In the genomic region with DNA sequence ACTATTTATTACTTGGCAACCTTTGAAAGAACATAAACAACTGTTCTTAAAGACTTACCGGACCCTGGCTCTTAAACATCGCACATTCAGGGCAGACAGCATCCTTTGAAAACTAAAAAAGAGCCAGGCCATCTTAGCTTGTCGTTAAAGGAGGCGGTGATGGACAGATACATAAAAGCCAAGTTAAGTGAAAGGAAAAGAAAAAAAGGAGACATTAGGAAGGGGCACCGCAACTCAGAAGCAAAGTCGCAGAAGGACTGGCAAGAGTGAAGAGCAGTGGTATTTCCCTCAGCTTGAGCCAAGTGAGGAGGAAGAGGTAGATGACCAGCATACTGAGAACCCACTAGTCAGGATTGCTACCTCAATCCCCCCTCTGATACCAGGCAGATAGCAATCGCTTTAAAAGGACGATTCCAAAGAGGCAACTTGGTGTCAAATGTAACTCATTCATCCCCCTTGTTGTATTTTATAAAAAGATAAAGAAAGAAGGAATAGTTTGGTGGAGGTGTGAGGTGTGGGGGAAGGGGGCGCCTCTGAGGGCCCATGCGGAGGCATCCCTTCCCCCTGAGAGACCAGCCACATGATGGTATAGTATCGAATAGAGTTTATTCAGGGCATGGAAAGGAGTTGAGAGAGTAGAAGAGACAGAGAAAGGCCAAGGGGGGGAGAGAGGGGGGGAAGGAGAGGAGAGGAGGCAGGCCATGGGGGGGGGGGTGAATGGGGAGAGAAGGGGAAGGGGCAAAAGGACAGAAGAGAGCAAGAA, we compare ENCODE assay signal across 18 mouse cellular contexts. TPM values are rescaled to one million over a fixed set of nuclear protein-coding genes. Genes with fewer than 3 reads are reported as not detected.
DNase-seq lines count a peak whose midpoint lies in the region; ATAC-seq and TF ChIP-seq lines count a peak whose summit lies in the region.
"Had no signal": no experiment of that assay in that cellular context is flagged by ENCODE, and none has a peak within 500 bp of the region (broad histone marks: within the 10 kb centered on the region; RNA-seq: fewer than 3 reads in every experiment).

No protein-coding gene starts in this region.

- no peak overlapping the region for H3K9ac ChIP-seq in forebrain, embryonic 14.5 days (ENCODE audit: low read length)
- H3K9ac ChIP-seq in hindbrain, embryonic 15.5 days: no peak overlapping the region
- H3K9ac ChIP-seq in midbrain, postnatal 0 days (replicated peaks; ENCODE audit: low read length, poor library complexity, severe bottlenecking): no peak overlapping the region
- H3K9ac ChIP-seq: heart, embryonic 13.5 days; limb, embryonic 15.5 days had no signal

- ATAC-seq in forebrain, embryonic 14.5 days: no peak; the same call in 1 of the 2 replicates
- ATAC-seq in hindbrain, embryonic 15.5 days (ENCODE audit: low FRiP score, low read depth): peak; percentile 75
- peak; percentile 55; the same call in 1 of the 2 replicates for ATAC-seq in midbrain, postnatal 0 days (ENCODE audit: low FRiP score)

- H3K27me3 ChIP-seq in embryonic facial prominence, embryonic 10.5 days (replicated peaks; ENCODE audit: low read depth, poor library complexity, severe bottlenecking): no peaks in the 10 kb centered on the region
- H3K27me3 ChIP-seq in forebrain, embryonic 14.5 days (replicated peaks; ENCODE audit: control insufficient read depth, insufficient read depth, low read length): no peaks in the 10 kb centered on the region
- H3K27me3 ChIP-seq in hindbrain, embryonic 15.5 days: no peaks in the 10 kb centered on the region
- H3K27me3 ChIP-seq in midbrain, postnatal 0 days (ENCODE audit: insufficient read depth, low read length): no peaks in the 10 kb centered on the region
- H3K27me3 ChIP-seq: heart, embryonic 13.5 days; limb, embryonic 15.5 days had no signal

- H3K9me3 ChIP-seq in embryonic facial prominence, embryonic 10.5 days: no peaks in the 10 kb centered on the region
- H3K9me3 ChIP-seq in forebrain, embryonic 14.5 days (replicated peaks; ENCODE audit: control insufficient read depth, low read length): no peaks in the 10 kb centered on the region
- no peaks in the 10 kb centered on the region for H3K9me3 ChIP-seq in hindbrain, embryonic 15.5 days
- H3K9me3 ChIP-seq in midbrain, postnatal 0 days (ENCODE audit: low read length): no peaks in the 10 kb centered on the region
- H3K9me3 ChIP-seq: heart, embryonic 13.5 days; limb, embryonic 15.5 days had no signal

- no peak for DNase-seq in embryonic facial prominence, embryonic 10.5 days (ENCODE audit: low spot score)
- DNase-seq in forebrain, embryonic 14.5 days (ENCODE audit: low spot score): no peak
- DNase-seq in midbrain, postnatal 0 days (ENCODE audit: low spot score): peak; percentile 63
- DNase-seq in left cerebral cortex, adult 2 months (ENCODE audit: extremely low spot score in 1 of 2, low spot score in 2 of 2): no peak
- no peak for DNase-seq in kidney, adult 8-10 months
- DNase-seq in adrenal gland, adult 8-10 months: no peak
- DNase-seq in left cerebral cortex, postnatal 14 days (ENCODE audit: low spot score in 2 of 2): no peak
- DNase-seq: adrenal gland, adult 2 months; gastrocnemius, postnatal 36 days; heart, postnatal 4 days; kidney, postnatal 4 days; lung, adult 18-20 months; lung, postnatal 4 days had no signal

- 66% methylated on average over 11 of the region's 11 CpGs for WGBS in embryonic facial prominence, embryonic 10.5 days
- WGBS in forebrain, embryonic 14.5 days: 26% methylated on average over 11 of the region's 11 CpGs
- WGBS in hindbrain, embryonic 15.5 days: 36% methylated on average over 11 of the region's 11 CpGs
- WGBS in midbrain, postnatal 0 days: 45% methylated on average over 11 of the region's 11 CpGs

- no peaks in the 10 kb centered on the region for H3K36me3 ChIP-seq in embryonic facial prominence, embryonic 10.5 days (replicated peaks)
- H3K36me3 ChIP-seq in forebrain, embryonic 14.5 days (ENCODE audit: control insufficient read depth, insufficient read depth, low read length): no peaks in the 10 kb centered on the region
- no peaks in the 10 kb centered on the region for H3K36me3 ChIP-seq in hindbrain, embryonic 15.5 days
- no peaks in the 10 kb centered on the region for H3K36me3 ChIP-seq in midbrain, postnatal 0 days (ENCODE audit: insufficient read depth, low read length)
- H3K36me3 ChIP-seq: G1E; heart, embryonic 13.5 days; limb, embryonic 15.5 days had no signal

- TF ChIP-seq CTCF in midbrain, postnatal 0 days (IDR thresholded peaks at IDR 0.05): no peak
- no peak for TF ChIP-seq CTCF in left cerebral cortex, adult 2 months (IDR thresholded peaks at IDR 0.05)

- H3K4me1 ChIP-seq in embryonic facial prominence, embryonic 10.5 days: peaks cover 37% of the 10 kb centered on the region
- H3K4me1 ChIP-seq in forebrain, embryonic 14.5 days (ENCODE audit: control insufficient read depth, insufficient read depth, low read length): peaks cover 15% of the 10 kb centered on the region
- 0 out of 2 replicates have a peak, but pooled peaks cover 15% of the 10 kb centered on the region for H3K4me1 ChIP-seq in hindbrain, embryonic 15.5 days (replicated peaks)
- no peaks in the 10 kb centered on the region for H3K4me1 ChIP-seq in midbrain, postnatal 0 days (ENCODE audit: insufficient read depth, low read length)
- H3K4me1 ChIP-seq: limb, embryonic 15.5 days had no signal

- intact Hi-C loops in left cerebral cortex, adult 2 months (cut with DNase I): loop anchor here (1.0 kb wide), 2 partner anchors 30 to 42 kb away; no protein-coding TSS in a partner anchor
- intact Hi-C loops in left cerebral cortex, postnatal 14 days (cut with DNase I): no loop called here

- no peak overlapping the region for H3K4me3 ChIP-seq in embryonic facial prominence, embryonic 10.5 days
- no peak overlapping the region for H3K4me3 ChIP-seq in forebrain, embryonic 14.5 days (ENCODE audit: low read depth, low read length)
- no peak overlapping the region for H3K4me3 ChIP-seq in hindbrain, embryonic 15.5 days
- no peak overlapping the region for H3K4me3 ChIP-seq in midbrain, postnatal 0 days (ENCODE audit: low read depth, low read length)
- no peak overlapping the region for H3K4me3 ChIP-seq in left cerebral cortex, adult 2 months
- H3K4me3 ChIP-seq: heart, embryonic 13.5 days; limb, embryonic 15.5 days had no signal

- H3K27ac ChIP-seq in embryonic facial prominence, embryonic 10.5 days (replicated peaks): peak overlapping the region; percentile 44; the same call in 1 of the 2 replicates
- peak overlapping the region; percentile 35 for H3K27ac ChIP-seq in forebrain, embryonic 14.5 days (ENCODE audit: low read depth, low read length)
- H3K27ac ChIP-seq in hindbrain, embryonic 15.5 days (replicated peaks): peak overlapping the region; percentile 60
- no peak overlapping the region for H3K27ac ChIP-seq in midbrain, postnatal 0 days (ENCODE audit: low read depth, low read length)
- no peak overlapping the region for H3K27ac ChIP-seq in left cerebral cortex, adult 2 months
- H3K27ac ChIP-seq: heart, embryonic 13.5 days; limb, embryonic 15.5 days had no signal

- peak overlapping the region; percentile 9; the same call in 1 of the 2 replicates for H3K4me2 ChIP-seq in forebrain, embryonic 14.5 days (ENCODE audit: low read length)
- no peak overlapping the region for H3K4me2 ChIP-seq in hindbrain, embryonic 15.5 days
- H3K4me2 ChIP-seq in midbrain, postnatal 0 days (ENCODE audit: low read depth, low read length, poor library complexity, severe bottlenecking): no peak overlapping the region
- H3K4me2 ChIP-seq: heart, embryonic 13.5 days; limb, embryonic 15.5 days had no signal

RNA-seq across cellular contexts. Expression of a gene that starts 31.4 kb away (rescaled TPM):
- polyA plus RNA-seq in embryonic facial prominence, embryonic 10.5 days (2016; fragmentation: Nextera tagmentation; extraction: Ambion mirVana): 9.2 and 18.5 TPM in 2 replicates
- 92.6 and 126 TPM in 2 replicates for polyA plus RNA-seq in forebrain, embryonic 14.5 days (2014; fragmentation: Nextera tagmentation; extraction: Ambion mirVana)
- polyA plus RNA-seq in hindbrain, embryonic 15.5 days (2015; fragmentation: Nextera tagmentation; extraction: Ambion mirVana): 293 and 310 TPM in 2 replicates
- 38.5 and 55.4 TPM in 2 replicates for total RNA-seq in midbrain, postnatal 0 days (2014; rRNA removed)
- polyA plus RNA-seq in midbrain, postnatal 0 days (2015; fragmentation: Nextera tagmentation; extraction: Ambion mirVana): 307 and 323 TPM in 2 replicates
- total RNA-seq in left cerebral cortex, adult 2 months (2021): 100 to 1,000 TPM; 212 to 221 TPM
- total RNA-seq in adrenal gland, adult 8-10 months (2022): 1 to 10 TPM; 3.8 to 6.8 (median 5.8) TPM
- total RNA-seq in left cerebral cortex, postnatal 14 days (2021): 100 to 1,000 TPM; 212 to 227 TPM
- total RNA-seq: common myeloid progenitor, adult 5-6 weeks; gastrocnemius, postnatal 36 days had no signal
- polyA plus RNA-seq: G1E had no signal

Comparison
In these comparisons a context has a peak if more than half of its experiments do, and no peak if none do; other contexts are left out.
1. H3K27ac ChIP-seq: peak in embryonic facial prominence, embryonic 10.5 days (single experiment), forebrain, embryonic 14.5 days (single experiment) and hindbrain, embryonic 15.5 days (single experiment); none in midbrain, postnatal 0 days (single experiment) and left cerebral cortex, adult 2 months (single experiment).